Mouse (Mus musculus): ENCODE data around the gene Ttc36.
A peak's percentile ranks its signal among the peaks of the same experiment; 100 is the strongest.

Gene Ttc36

DNA sequence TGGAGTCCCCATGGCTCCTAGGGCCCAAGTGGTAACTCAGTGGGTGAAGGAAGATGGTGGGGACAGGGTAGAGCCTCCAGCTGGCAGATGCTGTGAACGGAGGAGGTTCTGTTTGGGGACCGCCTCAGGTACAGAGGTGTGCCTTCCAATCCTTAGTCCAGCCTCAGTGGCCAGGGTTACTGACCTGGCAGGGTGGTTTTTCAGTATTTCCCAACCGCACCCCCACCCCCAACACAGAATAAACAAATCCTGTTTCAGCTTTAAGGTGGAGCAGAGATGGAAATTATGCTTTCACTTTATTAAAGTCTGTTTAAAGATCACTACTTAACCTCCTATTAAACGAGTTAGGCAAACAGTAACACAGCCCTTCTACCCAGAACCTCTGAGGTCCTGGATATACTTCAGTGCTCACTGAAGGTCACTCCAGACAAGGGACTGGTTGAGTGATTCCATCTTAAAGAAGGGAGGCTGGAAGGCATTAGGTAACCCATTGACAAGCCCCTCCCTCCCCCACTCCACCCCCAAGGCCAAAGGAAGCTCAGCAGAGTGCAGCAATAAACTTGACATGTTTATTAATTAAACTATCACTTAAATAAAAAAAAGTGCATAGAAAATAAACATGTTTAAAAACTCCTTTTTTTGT lies at the start of gene Ttc36:
Gene Ttc36 (minus strand): TSS at position 265 of the 643 bp plus-strand sequence.
- no peak for DNase-seq (ENCODE audit: low read depth, low spot score)

DNA sequence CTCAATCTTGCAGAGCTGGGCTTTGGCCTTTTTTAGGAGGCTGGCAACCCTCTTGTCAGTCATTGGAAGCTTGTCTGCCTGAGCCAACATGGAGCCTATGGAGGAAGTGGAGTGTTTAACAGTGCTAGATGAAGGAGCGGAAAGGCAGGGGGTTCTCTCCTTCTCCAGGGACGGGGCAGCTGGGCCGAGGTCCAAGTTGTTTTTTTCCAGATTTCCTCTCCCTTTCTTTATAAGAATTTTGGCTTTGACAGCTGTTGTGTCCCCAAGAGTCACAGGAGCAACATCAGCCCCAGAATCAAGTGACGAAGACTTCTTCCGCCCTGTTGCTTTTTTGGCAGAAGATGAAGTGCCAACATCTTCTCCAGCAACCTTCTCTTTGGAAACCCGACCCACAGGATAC lies 44.6 kb upstream of the Ttc36 start:
- no peak for DNase-seq (ENCODE audit: low read depth, low spot score)

DNA sequence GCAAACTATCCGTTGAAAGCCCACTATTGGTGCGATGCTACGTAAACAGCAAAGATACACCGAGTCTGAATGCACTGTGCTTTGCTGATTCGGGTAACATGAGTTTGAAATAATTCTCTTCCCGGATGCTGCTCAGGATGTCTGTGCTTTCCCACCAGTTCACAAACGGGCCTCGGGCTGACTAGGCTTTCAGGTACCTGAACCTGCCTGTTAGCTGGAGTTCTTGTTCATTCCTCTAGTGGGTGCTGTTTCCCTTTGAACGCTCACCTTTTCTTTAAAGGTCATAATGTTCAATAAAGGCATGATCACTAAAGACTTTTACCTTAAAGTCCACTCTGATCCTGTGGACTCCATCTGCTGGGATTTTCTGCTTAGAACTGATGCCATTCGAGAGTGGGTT lies 38.4 kb upstream of the Ttc36 start:
- peak; percentile 7 for DNase-seq (ENCODE audit: low read depth, low spot score)

DNA sequence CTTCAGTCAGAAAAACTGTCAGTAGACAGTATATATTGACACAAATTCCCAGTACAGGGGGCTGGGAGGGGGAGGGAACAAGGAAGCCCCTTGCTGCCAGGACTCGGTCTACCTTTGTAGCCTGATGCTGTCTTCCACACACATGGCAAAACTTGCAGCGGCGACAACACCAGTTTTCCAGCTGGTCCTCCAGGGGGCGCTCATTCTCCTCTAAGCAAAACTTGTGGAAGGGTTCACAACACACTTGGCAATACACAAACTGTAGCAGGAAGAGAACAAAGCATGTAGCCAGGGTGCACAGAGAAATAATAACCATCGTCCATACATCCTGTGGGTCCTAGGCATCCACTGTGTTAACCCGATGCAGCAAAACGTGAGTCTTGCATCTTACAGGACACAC lies 33.6 kb upstream of the Ttc36 start:
- peak; percentile 84 for DNase-seq (ENCODE audit: low read depth, low spot score)

DNA sequence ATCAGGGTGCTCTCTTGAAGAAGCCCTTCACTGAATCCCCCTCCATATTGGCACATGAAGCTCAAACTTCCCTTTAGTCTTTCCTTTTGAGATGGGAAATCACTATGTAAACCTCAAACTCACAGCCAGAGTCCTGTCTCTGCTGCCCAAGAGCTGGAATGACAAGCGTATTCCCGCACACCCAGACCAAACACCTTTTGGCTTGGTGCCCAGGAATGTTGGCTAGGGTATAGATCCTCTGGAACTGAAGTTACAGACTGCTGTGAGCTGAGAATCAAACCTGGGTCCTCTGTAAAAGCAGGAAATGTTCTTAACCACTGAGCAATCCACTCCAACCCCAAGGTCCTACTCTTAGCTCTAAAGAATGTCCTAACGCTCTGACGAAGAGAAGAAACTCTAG lies 29.5 kb upstream of the Ttc36 start:
- no peak for DNase-seq (ENCODE audit: low read depth, low spot score)

DNA sequence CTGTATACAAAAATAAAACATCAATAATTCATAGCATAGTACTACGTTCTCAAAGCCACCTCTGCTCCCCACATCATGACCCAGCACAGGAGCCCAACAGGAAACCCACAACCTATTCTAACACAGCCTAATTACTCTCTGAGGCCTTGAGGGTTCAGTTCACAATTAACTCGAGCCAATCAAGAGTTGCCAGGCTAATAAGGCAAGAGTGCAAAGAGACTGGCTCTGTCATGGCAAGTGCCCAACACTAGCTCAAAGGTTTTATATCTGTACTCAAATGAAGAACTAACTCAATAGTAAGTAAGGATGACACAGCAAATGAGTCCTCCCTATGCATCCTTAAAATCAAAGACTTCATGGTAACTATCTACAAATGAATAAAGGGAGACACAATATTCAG lies 27.6 kb upstream of the Ttc36 start:
- DNase-seq (ENCODE audit: low read depth, low spot score) = no peak

DNA sequence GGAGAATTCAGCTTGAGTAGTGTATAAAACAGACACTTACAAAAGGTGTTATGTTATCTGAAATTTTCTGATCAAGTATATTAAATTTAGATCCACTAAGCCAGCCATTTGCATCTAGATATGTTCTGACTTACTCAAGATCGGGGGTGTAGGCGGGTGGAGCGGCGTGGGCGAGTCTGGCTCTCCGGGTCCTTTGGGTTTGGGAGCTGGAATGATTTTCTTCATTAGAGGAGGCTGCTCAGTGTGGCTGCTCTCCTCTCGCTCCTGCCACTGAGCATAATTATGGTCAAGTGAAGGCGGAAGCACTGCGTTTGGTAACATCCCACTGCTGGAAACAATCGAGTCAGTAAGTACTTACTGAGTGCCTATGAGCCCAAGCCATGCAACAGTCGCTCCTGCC lies 26.1 kb upstream of the Ttc36 start:
- no peak for DNase-seq (ENCODE audit: low read depth, low spot score)

DNA sequence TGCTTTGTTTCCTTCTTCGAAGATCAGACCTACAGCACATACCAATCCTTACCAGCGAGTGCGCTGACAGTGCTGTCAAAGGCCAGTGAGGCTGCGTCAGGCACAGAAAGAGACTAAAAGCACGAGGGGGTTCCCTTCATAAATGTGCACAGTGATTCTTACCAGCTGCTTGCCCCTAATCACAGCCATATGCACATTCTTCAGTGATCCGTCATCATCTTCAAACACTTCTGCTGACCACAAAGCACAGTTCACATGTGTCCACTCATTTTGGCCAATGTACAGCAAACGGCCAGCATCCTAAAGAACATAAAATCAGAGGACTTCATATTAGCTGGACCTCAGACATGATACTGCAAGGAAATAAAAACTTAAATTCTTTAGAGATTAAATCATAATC lies 23.8 kb upstream of the Ttc36 start:
- DNase-seq (ENCODE audit: low read depth, low spot score) = peak; percentile 6

DNA sequence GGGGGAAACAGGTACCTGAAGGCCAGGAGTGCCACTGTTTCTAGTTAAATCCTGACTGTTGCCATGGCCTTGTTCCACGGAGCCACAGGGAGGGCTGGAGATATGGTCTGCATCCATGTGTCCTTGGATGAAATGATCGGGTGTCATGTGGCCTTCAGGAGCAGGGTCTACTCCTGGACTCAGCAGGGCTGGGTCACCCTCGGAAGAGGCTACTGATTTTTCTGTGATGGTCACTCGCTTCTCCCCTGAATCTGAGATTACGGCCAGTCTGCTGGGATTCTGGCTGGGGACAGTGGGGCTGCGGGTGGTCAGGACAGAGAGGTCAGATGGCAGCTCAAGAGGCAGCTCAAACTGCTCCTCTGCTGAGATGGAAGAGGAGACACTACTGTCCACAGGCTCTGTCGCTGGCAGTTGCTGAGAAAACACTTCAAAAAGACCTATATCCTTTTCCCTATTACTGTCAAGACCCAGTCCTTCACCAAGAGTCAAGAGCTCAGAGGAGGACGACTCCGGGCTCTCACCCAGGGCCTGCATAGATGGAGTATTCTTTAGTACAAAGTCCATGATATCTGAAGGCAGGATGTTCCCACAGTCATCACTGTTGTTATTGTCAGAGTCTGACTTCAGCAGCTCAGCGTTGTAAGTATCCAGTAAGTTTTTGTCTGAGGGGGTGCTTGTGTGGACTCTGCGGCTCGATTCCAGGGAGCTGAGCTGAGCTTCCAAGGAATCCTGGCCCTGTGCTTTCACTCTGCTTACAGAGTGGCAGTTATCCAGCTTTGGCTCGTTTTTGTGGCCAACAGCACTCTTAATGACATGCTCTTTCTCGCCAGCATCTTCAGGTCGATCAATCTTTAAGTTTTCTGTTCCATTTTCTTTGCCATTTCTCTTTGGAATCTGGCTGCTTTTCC lies 17.3 kb upstream of the Ttc36 start:
- DNase-seq (ENCODE audit: low read depth, low spot score) = no peak

DNA sequence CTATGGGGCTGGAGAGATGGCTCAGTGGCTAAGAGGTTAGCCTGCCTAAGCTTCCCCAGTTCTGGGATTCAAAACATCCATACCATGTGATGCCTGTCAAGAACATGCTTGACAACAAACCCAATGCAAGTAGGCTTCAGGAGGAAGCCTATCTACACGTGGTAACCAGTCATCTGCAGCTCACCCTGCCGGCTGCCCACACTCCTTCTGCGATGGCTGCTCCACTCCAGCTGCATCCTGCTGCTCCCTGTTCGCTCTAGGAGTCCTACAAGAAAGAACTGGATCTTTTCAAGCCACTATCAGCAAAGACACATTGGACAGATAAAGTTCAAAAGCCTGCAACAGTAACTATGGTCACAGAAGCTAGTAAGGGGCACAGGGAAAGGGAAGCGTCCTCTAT lies 14.7 kb upstream of the Ttc36 start:
- DNase-seq (ENCODE audit: low read depth, low spot score) = no peak

DNA sequence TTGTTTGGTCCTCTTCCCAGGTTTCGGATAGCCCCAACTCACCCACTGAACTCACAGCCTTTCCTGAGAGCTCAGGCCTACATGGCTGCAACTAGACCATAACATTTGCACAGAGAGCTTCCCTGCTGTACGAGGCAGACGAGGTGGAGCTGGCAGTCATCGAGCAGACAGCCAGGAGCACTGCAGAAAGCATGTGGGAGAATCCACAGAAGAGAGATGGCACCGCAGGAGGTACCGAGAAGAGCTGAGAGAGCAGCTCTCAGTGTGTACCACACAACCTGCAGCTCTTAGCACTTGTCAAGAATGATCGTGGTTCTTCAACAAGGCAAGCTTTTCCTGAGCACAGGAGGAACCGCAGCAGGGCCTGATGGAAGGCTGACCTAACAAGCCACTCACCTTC lies 11.3 kb upstream of the Ttc36 start:
- DNase-seq (ENCODE audit: low read depth, low spot score) = no peak

DNA sequence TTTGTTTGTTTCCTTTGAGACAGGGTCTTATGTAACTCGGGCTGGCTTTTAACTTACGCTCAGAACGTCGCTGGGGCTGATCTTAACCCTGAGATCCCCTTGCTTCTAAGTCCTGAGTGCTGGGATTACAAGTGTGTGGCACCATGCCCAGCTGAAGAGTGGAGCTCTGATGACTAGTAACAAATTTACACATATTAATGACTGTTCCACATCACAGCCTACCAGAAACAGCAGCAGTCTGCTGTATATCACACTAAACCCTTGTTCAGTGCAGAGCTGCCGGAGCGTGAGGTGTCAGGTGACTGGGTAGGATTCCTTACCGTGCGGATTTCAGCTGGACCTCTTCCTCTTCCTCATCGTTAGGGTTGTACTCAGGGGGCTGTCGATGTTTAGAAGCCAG lies 7.4 kb upstream of the Ttc36 start:
- DNase-seq (ENCODE audit: low read depth, low spot score) = no peak

DNA sequence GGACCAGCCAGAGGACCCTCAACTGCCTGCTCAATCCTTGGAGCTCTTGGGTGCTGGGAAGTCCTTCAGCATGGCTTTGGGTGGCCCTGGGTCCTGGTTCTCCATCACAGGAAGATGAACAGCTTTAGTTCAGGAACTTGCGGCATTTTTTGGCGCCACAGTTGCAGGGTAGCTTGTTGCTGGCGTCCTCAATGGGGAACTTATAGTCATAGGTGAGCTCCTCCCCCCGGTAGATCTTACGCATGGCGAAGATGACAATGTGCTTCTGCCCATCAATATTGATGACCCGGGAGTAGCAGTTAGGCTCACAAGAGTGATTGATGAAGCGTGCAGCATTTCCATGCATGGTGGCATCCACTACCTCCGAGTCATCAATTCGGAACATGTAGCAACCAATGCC lies 4.9 kb upstream of the Ttc36 start:
- no peak for DNase-seq (ENCODE audit: low read depth, low spot score)

DNA sequence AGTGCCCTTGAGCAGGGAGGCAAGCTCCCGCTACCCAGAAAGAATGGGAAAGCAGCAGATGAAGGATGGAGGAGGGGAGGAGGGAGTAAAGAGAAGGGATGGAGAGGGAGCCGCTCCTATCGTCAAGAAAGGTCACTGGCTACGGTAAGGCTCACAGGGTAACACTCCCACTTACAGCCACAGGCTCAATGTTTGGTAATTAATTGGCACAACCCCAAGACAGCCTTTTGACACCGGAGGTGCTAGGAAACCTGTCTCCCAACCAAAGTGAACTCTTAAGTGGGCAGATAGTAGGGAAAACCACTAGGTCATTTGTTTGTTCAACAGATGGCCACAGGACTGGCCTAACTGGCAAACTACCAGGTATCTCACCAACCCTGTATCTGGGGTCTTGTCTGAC lies 4.3 kb upstream of the Ttc36 start:
- no peak for DNase-seq (ENCODE audit: low read depth, low spot score)

DNA sequence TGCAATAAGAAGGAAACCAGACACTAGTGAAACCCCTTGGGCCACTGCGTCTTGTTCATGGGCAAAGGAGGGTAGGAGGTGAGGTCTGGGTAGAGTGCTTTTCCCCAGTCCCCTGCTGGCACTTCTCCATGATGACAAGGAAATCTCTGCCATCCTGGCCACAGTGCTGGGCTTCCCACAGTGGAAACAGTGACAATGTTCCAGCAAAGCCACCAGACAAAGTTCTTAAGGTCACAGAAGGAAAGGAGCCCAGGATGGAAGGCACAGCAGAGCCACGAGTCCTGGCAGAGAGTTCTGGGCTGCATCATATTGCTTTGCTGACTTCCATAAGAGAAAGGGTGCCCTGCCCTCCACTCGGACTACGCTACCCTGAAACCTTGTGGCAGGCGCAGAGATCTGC lies 2.7 kb upstream of the Ttc36 start:
- no peak for DNase-seq (ENCODE audit: low read depth, low spot score)

DNA sequence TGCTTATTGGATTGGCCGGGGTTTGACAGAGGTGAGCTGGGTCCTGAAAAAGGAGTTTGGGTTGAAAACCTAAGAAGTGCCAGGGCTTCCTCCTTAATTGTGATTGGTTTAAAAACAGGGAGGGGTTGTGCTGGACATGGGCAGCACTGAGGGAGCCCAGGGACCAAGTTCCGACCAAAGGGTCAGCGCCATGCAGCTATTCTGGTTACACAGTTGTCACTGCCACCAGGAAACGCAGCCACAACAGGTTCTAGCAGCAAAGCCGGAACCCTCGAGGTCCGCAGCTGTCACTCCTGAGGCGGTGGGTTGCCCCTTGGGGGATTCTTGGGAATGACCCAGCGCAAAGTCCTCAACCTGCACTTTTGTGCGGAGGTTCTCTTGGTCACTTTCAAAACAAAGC lies 1.8 kb upstream of the Ttc36 start:
- no peak for DNase-seq (ENCODE audit: low read depth, low spot score)

DNA sequence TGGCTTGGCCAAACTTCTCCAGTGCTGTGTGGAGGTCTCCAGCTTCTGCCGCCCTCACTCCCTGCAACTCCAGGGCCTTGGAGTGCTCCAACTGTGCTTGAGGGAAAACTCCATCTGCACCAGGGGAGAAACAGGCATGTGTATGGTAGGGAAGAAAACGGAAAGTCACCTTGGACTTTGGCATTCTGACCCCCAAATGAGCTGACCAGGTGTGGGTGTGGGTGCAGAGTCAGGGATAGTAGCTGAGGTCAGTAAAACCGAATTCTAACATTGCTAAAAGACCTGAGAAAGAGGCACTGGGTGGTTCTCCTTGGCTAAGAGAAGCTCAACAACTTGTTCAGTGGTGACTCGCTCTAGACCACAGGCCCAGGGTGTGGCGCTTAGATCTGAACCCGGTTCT lies 1.2 kb downstream of the Ttc36 start:
- DNase-seq (ENCODE audit: low read depth, low spot score) = no peak

DNA sequence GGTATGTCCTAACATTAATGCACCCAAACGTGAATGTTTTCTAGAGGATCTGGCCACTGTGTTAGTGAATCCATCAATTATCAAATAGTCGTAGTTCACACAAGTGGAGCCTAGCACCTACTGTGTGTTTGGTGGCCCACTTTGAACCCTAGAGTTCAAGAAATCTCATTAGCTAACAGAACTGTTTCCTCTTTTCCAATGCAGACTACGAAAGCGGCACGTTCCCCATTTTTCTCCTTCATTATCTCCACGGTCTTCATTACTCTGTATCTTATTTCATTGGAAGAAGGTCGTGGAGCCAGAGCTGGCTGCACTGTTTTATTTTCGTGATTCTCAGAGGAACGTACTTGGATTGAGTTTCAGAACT lies 2.9 kb downstream of the Ttc36 start:
- no peak for DNase-seq (ENCODE audit: low read depth, low spot score)

DNA sequence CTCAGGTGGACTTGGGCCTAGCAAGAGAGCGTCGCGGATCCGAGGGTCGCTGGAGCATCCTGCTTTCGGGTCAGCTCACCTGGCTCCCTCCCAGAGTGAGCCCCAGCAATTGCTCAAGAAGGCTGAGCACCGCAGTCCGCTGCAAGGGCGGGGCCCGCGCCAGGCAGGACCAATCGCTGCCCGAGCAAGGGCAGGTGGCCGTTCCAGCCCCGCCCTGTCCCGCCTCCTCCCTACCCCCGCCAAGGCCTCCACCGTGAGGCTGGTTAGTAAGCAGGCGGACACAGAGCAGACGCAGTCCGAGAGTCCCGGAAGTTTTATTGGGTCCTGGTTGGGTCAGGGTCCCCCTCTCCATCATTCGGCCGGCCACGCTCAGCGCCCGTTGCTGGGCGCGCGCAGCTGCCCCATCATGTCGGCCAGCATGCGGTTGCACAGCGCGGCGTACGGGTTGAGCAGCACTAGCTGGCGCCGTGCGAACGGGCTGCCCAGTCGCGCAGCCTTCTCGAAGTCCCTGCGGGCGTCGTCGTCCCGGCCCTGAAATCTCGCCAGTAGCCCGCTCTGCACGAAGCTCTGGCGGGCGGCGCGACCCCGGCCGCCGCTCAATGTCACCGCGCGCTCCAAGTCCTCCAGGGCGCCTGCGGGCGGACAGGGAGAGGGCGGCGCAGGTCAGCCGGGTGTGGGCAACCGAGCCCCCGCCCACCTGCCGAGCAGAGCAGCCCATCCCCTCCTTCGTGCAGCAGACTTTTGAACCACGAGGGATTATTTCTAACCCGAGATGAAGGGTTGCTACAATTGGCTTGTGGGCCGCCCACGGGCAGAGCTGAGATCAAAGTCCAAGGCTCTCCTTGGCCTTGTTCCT lies 3.5 kb downstream of the Ttc36 start, which contains the start of gene Tmem25:
Gene Tmem25 (minus strand): TSS at position 206 of the 856 bp plus-strand sequence.
- DNase-seq (ENCODE audit: low read depth, low spot score) = peak; percentile 78

DNA sequence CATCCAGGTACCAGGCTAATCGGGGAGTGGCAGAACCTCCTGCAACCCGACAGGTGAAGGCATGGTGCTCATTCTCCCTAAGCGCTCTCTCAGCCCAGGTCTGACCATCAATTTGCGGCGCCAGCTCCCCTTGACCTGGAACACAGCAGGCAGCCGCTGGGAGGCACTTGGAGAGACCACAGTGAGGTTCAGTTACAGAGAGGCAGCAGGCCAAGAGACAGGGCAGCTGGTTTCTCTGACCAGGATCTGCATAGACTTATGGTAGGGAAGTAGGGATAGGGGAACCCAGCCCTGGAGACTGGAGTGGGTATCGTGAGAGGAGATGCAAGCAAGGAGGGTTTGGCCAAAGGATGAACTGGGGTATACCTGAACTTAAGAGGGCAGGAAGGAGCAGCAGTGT lies 4.6 kb downstream of the Ttc36 start:
- no peak for DNase-seq (ENCODE audit: low read depth, low spot score)

DNA sequence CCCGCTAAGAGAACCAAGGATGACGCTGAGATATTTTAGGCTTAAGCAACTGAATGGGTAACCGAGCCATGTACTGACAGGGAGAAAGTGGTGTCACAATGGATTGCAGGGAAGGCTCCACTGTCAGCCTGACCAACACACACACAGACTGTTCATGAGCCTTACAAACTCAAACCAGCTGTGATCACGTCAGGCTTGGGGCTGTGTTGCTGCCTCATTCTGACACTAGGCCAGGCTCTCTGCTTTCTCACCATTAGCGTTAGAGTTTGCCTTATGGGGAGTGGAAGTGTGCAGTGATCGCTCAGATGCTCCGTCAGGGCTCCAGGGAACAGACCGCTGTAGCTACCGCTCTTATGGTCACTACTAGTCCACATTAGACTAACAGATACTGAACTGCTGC lies 10.0 kb downstream of the Ttc36 start:
- DNase-seq (ENCODE audit: low read depth, low spot score) = no peak
